Mouse (Mus musculus) heart, embryonic 11.5 days (tissue): Measurements from ENCODE around the gene Nos1ap. TPM values are rescaled to one million over a fixed set of nuclear protein-coding genes. Genes with fewer than 3 reads are reported as not detected.
A peak's percentile ranks its signal among the peaks of the same experiment; 100 is the strongest.

ENCODE experiments used
- ATAC-seq: fragments of 200-750 bp; cut with Nextera tagmentation; replicated peaks from 2 replicates; pipeline ENCODE4 v1.8.0; 2017; ENCODE audit warnings: moderate library complexity; ENCODE audit not compliant: insufficient number of reproducible peaks, low FRiP score, low TSS enrichment
- H3K27ac ChIP-seq: fragments of 300-500 bp; sonication (generic); 2 replicates; pipeline ENCODE4 v1.5.1; 2014; ENCODE audit warnings: mild to moderate bottlenecking, low read depth, low read length
- H3K27me3 ChIP-seq: fragments of 300-500 bp; sonication (generic); 2 replicates; pipeline ENCODE4 v1.6.1; 2014; ENCODE audit warnings: mild to moderate bottlenecking, low read length, mixed read lengths; ENCODE audit not compliant: control insufficient read depth, insufficient read depth
- H3K36me3 ChIP-seq: fragments of 300-500 bp; sonication (generic); 2 replicates; pipeline ENCODE4 v1.6.1; 2014; ENCODE audit warnings: mild to moderate bottlenecking, low read length, moderate library complexity, mixed read lengths; ENCODE audit not compliant: control insufficient read depth, insufficient read depth
- H3K4me1 ChIP-seq: fragments of 300-500 bp; sonication (generic); 2 replicates; pipeline ENCODE4 v1.6.1; 2014; ENCODE audit warnings: low read length; ENCODE audit not compliant: control insufficient read depth, insufficient read depth
- H3K4me2 ChIP-seq: fragments of 300-500 bp; sonication (generic); 2 replicates; pipeline ENCODE4 v1.6.1; 2014; ENCODE audit warnings: mild to moderate bottlenecking, moderate library complexity
- H3K4me3 ChIP-seq: fragments of 300-500 bp; sonication (generic); 2 replicates; pipeline ENCODE4 v1.5.1; 2014; ENCODE audit warnings: low read depth, low read length
- H3K9ac ChIP-seq: fragments of 300-500 bp; sonication (generic); 2 replicates; pipeline ENCODE4 v1.6.1; 2014; ENCODE audit warnings: mild to moderate bottlenecking, low read depth, low read length, moderate library complexity
- H3K9me3 ChIP-seq: fragments of 300-500 bp; sonication (generic); replicated peaks from 2 replicates; pipeline ENCODE4 v1.6.1; 2016; ENCODE audit warnings: low read length; ENCODE audit not compliant: control insufficient read depth
- WGBS: fragments of 180-500 bp; shearing (Covaris S2); extraction: QIAGEN DNeasy Blood & Tissue Kit; methylation state at CpG from one replicate; pipeline ENCODE4 v1.1.7; 2014; ENCODE audit not compliant: insufficient replicate concordance; 5-methylcytosine and 5-hydroxymethylcytosine counted together
- polyA plus RNA-seq: library from polyadenylated mRNA; unstranded; fragments of >200 nt; fragmentation: Nextera tagmentation; extraction: Ambion mirVana; gene quantifications from 2 replicates; pipeline ENCODE4 v1.2.1, GENCODE M21; 2014

Nos1ap gene
- polyA plus RNA-seq, 1 experiment from 2014 or later: 15.5 TPM

- H3K4me1 ChIP-seq: peaks cover 37% of the 10 kb centered on the region
- no peak for ATAC-seq
- 5% methylated on average over 4 of the region's 4 CpGs for whole genome bisulfite sequencing
Observed at GRCm38 (mm10) chr1:170485119-170485518, 104.5 kb downstream of the Nos1ap start.

GRCm38 (mm10) chr1:170482236-170482905 is 107.3 kb downstream of the Nos1ap start:
- H3K4me1 ChIP-seq: peaks cover 57% of the 10 kb centered on the region
- 77% methylated on average over 7 of the region's 8 CpGs for WGBS
- no peak overlapping the region for H3K9ac ChIP-seq
- H3K9me3 ChIP-seq: no peaks in the 10 kb centered on the region
- H3K4me3 ChIP-seq: no peak overlapping the region
- no peaks in the 10 kb centered on the region for H3K36me3 ChIP-seq
- H3K4me2 ChIP-seq: no peak overlapping the region
- no peak overlapping the region for H3K27ac ChIP-seq
- H3K27me3 ChIP-seq: no peaks in the 10 kb centered on the region
- ATAC-seq: no peak

More at GRCm38 (mm10) chr1:170485119-170485518, 104.5 kb downstream of the Nos1ap start:
- Histone ChIP-seq H3K36me3 (no peaks in the 10 kb centered on the region), H3K4me3 (no peak overlapping the region), H3K27ac (no peak overlapping the region), H3K4me2 (peak overlapping the region; percentile 4; the same call in 1 of the 2 replicates), H3K9ac (no peak overlapping the region), H3K27me3 (no peaks in the 10 kb centered on the region), H3K9me3 (no peaks in the 10 kb centered on the region)

DNA sequence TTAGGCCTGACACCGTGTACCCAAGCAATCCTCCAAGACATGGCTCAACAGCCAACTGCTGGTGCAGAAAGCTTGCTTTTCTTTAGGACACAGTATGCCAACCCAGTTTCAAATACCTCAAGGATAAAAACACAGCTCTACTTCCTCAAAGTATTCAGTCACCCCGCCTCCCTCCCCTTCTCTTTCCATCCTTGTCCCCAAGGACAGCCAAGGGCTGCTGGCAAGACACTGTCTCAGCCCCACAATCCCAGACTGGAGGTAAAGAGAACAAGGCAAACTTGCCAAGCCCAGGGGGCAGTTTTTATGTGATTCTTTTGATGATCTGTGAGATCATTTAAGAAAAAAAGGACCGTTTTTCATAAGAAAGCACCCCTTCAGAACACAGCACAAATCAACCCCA is 108.6 kb downstream of the Nos1ap start:
- Histone ChIP-seq H3K9me3 (no peaks in the 10 kb centered on the region), H3K9ac (peak overlapping the region; percentile 49; the same call in 1 of the 2 replicates), H3K27me3 (no peaks in the 10 kb centered on the region), H3K4me2 (no peak overlapping the region), H3K36me3 (no peaks in the 10 kb centered on the region), H3K4me1 (peaks cover 59% of the 10 kb centered on the region), H3K4me3 (no peak overlapping the region), H3K27ac (0 out of 2 replicates have a peak overlapping the region, but pooled peaks have one; percentile 35)
- no peak for ATAC-seq
- 54% methylated on average over 3 of the region's 3 CpGs for WGBS

DNA sequence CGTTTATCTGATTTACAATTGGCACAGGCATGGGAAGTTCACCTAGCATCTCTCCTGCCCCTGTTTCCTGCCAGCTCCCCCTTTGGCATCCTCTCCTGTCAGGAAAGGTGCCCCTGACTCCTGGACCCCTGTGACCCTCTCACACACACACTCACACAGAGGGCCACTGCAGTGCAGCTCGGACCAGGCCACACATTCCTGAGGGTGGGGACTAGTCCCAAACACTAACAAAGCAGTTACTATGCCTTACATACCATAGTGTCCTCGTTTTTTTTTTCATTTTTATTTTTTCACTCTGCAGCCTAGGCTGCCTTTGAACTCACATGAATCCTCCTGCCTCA is 110.2 kb downstream of the Nos1ap start:
- Histone ChIP-seq H3K27ac (no peak overlapping the region), H3K9me3 (no peaks in the 10 kb centered on the region), H3K4me2 (no peak overlapping the region), H3K4me3 (no peak overlapping the region), H3K4me1 (peaks cover 48% of the 10 kb centered on the region), H3K27me3 (no peaks in the 10 kb centered on the region), H3K9ac (no peak overlapping the region), H3K36me3 (no peaks in the 10 kb centered on the region)
- no peak for ATAC-seq
- WGBS: 18% methylated on average over 3 of the region's 3 CpGs

DNA sequence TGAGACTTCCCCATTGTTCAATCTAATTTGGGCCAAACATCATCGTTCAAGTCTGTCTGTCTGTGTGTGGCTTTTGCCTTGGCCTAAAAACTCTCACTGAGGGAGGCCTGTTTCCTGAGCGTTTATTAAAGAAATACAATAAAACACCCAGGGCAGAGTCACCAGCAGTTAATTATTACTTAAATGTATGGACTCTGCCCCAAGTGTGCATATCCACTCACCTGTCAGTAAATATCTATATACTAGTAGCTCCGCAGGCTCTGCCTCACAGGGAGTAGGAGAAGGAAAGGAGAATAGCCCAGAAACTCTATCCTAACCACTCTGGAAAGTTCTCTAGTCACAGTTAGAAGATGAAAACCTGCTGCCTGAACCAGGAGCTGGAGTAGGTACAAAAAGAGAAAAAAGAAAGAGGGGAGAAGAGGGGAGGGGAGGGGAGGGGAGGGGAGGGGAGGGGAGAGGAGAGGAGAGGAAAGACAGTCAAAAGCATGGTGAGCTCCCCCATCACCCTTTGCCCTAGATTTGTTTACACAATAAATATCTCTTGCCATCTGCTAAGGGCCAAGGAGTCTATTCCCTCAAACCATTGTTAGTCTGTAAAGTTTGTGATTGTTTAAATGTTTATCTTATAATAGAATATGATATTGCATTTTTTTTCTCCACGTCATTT is 110.7 kb downstream of the Nos1ap start:
- Histone ChIP-seq H3K4me2 (no peak overlapping the region), H3K9me3 (no peaks in the 10 kb centered on the region), H3K27ac (peak overlapping the region; percentile 70; the same call in 1 of the 2 replicates), H3K4me3 (no peak overlapping the region), H3K9ac (0 out of 2 replicates have a peak overlapping the region, but pooled peaks have one; percentile 2), H3K36me3 (no peaks in the 10 kb centered on the region), H3K4me1 (peaks cover 48% of the 10 kb centered on the region), H3K27me3 (no peaks in the 10 kb centered on the region)
- ATAC-seq: no peak
- WGBS: 70% methylated on average over 4 of the region's 4 CpGs

- H3K4me1 ChIP-seq: peaks cover 44% of the 10 kb centered on the region
- WGBS: 23% methylated on average over 10 of the region's 10 CpGs
Observed at GRCm38 (mm10) chr1:170477636-170478600, 111.7 kb downstream of the Nos1ap start.

DNA sequence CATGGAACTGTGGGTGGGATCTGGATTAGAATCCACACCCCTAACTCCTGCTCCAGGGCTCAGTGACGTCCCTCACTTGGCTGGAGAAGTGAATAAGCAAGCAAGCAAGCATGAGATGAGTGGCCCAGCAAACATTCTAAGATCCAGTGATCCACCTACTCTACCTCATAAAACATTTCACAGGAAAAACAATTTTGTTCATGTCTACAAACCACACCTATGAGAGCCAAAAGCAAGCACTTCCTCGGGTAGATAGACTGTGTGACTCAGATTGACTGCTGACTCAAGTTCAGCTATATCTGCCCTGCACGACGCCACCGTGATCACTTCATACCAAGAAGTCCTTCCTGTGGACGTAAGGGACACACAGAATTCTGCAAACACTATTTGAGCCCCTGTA is 116.2 kb downstream of the Nos1ap start:
- WGBS: 64% methylated on average over 6 of the region's 6 CpGs
- H3K4me1 ChIP-seq: peaks cover 13% of the 10 kb centered on the region
- ATAC-seq: no peak

More at GRCm38 (mm10) chr1:170477636-170478600, 111.7 kb downstream of the Nos1ap start:
- Histone ChIP-seq H3K9me3 (no peaks in the 10 kb centered on the region), H3K27me3 (no peaks in the 10 kb centered on the region), H3K9ac (peak overlapping the region; percentile 2; the same call in 1 of the 2 replicates), H3K4me2 (no peak overlapping the region), H3K4me3 (no peak overlapping the region), H3K27ac (peak overlapping the region; percentile 70), H3K36me3 (no peaks in the 10 kb centered on the region)
- no peak; the same call in 1 of the 2 replicates for ATAC-seq

DNA sequence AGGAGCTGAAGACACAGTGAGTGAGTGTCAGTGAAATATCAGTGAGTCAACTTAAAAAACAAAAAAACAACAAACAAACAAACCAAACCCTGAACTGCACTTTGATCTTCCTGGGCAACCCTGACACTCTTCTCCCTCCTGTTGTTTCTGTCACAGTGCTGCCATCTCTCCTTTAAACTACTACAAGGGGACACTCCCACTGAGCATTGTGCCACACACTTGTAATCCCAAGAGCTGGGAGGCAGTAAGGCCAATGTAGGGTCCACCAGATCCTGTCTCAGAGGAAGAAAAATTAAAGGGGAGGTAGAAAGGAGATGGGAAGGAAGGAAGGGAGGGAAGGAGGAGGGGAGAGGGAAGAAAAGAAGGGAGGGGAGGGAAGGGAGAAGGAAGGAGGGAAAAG is 116.8 kb downstream of the Nos1ap start:
- H3K4me3 ChIP-seq: no peak overlapping the region
- H3K27ac ChIP-seq: no peak overlapping the region
- no peak for ATAC-seq
- H3K4me2 ChIP-seq: no peak overlapping the region
- H3K27me3 ChIP-seq: no peaks in the 10 kb centered on the region
- no peaks in the 10 kb centered on the region for H3K9me3 ChIP-seq
- H3K36me3 ChIP-seq: no peaks in the 10 kb centered on the region
- H3K4me1 ChIP-seq: peaks cover 7% of the 10 kb centered on the region
- no peak overlapping the region for H3K9ac ChIP-seq

More for the DNA sequence above, 116.2 kb downstream of the Nos1ap start:
- H3K27ac ChIP-seq: no peak overlapping the region
- H3K4me2 ChIP-seq: no peak overlapping the region
- no peak overlapping the region for H3K9ac ChIP-seq
- H3K9me3 ChIP-seq: no peaks in the 10 kb centered on the region
- H3K36me3 ChIP-seq: no peaks in the 10 kb centered on the region
- no peak overlapping the region for H3K4me3 ChIP-seq
- no peaks in the 10 kb centered on the region for H3K27me3 ChIP-seq
